Mouse (Mus musculus): ENCODE results near the gene F10. TPM values are rescaled to one million over a fixed set of nuclear protein-coding genes. Genes with fewer than 3 reads are reported as not detected.

F10 gene
- not detected for total RNA-seq (2021)

- no peak for DNase-seq (ENCODE audit: extremely low spot score in 1 of 2, low spot score in 1 of 2)
Observed at GRCm38 (mm10) chr8:13037015-13037414, at the start of gene F10. Gene F10 (plus strand): TSS chr8:13037308.

GRCm38 (mm10) chr8:12987571-12987970 is 49.5 kb upstream of the F10 start:
- DNase-seq (ENCODE audit: extremely low spot score in 1 of 2, low spot score in 1 of 2) = peak; percentile 40 to 59

DNA sequence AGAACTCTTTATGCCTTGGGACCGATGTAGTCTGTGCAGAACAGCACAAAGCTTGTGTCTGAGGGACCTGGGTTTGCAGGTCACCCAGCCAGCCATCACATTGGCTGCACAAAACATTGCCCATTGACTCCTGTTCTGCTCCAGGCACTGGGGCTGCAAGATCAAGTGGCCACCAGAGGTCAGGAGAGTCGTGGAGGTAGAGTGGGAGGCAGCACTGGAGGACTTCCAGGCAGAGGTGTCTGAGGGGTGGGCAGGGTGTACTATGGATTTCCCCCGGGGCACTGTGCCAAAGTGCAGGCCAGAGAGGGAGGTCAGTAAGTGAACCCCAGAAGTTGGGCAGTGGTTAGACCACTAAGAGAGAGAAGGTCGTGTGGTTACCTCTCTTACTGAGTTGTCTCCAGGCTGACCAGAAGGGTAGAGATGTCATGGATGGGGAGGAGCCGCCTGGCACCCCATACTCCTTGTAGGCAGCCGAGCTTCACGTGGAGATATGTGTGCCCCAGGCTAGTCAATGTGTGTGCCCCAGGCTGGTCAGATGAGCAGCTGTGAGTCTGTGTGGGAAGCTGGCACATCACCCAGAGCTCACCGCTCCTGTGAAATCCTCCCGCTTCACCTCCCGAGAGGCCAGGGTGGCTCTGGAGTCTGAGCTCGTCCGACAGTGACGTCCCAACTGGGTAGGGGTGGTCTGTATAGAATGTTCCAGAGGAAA is 48.2 kb upstream of the F10 start:
- DNase-seq (ENCODE audit: extremely low spot score in 1 of 2, low spot score in 1 of 2) = no peak

DNA sequence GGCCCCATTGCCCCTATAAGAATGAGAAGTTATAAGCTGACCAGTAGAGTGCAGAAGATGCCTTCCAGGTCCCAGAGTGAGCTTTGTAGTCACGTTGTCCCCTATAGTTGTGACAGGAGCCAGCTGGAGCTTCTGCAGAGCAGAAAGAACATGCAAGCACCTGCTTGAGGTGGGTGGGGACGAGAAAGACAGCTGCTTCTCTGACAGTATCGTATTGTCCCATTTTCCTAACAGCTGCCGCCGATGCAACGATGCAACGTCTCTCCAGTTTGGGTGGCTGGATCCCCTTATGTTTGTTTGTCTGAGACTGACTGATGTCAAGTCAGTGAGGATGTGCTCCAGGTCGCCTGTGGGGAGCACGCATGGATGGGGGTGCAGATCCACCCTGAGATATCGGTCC is 45.7 kb upstream of the F10 start:
- DNase-seq (ENCODE audit: extremely low spot score in 1 of 2, low spot score in 1 of 2) = no peak

GRCm38 (mm10) chr8:12994468-12994867 is 42.6 kb upstream of the F10 start:
- no peak for DNase-seq (ENCODE audit: extremely low spot score in 1 of 2, low spot score in 1 of 2)

DNA sequence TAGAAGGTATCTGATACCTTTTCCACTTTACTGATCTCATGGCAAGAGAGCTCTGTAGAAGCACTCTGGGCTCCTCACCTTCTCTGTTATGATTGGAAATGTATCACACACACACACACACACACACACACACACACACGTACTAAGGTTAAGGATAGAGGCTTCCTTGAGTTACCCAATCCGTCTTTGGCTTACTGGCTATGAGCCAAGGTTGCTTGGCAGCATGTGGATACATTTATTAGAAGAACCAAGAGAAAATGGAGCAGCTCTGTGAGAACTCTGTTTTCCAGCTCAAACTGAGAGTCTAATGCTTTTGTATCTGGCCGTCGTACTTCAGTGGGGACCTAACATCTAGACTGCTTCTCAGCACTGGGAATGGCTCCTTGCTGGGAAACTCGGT is 41.6 kb upstream of the F10 start:
- no peak for DNase-seq (ENCODE audit: extremely low spot score in 1 of 2, low spot score in 1 of 2)

GRCm38 (mm10) chr8:12996831-12997275 is 40.3 kb upstream of the F10 start:
- DNase-seq (ENCODE audit: extremely low spot score in 1 of 2, low spot score in 1 of 2) = no peak

DNA sequence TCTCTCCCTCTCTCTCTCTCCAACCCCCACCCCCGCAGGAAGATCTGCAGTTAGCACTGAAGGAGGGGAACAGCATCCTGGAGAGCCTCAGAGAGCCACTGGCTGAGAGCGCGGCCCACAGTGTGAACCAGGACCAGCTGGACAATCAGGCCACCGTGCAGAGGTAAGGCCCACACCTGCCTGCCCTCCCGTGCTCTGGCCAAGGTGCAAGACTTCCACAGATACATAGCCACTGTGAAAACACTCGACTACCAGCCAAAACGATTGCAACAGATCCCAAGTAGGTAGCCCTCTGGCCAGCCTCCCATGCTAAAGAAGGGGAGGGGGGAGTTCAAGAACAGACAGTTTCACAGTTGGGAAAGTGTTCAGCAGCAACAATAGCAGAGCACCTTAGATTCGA is 38.8 kb upstream of the F10 start:
- no peak for DNase-seq (ENCODE audit: extremely low spot score in 1 of 2, low spot score in 1 of 2)

DNA sequence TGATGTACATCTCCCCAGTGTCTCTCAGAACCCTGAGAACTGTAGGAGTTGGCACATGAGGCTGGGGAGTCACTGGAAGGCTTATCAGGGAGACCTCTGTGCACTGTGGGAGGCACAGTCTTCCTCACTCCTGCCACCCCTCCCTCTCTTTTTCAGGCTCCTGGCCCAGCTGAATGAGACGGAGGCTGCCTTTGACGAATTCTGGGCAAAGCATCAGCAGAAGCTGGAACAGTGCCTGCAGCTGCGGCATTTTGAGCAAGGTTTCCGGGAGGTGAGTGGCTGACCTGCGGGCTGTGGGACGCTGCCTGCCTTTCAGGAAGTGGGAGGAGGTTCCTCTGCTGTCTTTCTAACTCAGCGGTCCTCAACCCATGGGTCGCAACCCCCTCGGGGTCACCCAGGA is 37.3 kb upstream of the F10 start:
- no peak for DNase-seq (ENCODE audit: extremely low spot score in 1 of 2, low spot score in 1 of 2)

- DNase-seq (ENCODE audit: extremely low spot score in 1 of 2, low spot score in 1 of 2) = no peak
Observed at GRCm38 (mm10) chr8:13007458-13007857, 29.6 kb upstream of the F10 start.

DNA sequence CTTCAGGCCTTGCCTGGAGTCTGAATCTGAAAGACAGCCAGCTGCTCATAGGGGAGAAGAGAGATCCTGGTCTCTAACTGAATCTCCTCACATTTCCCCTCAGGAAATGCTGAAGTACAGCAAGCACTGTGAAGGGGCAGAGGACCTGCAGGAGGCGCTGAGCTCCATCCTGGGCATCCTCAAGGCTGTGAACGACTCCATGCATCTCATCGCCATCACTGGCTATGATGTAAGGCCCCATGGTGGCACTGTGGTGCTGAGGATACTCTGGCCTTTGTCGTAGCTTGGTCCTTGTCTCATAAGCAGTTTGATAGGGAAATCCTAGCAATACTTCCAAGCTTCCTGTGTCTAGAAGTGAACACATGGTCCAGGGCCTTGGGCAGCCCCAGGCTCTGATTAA is 26.8 kb upstream of the F10 start:
- DNase-seq (ENCODE audit: extremely low spot score in 1 of 2, low spot score in 1 of 2) = no peak

GRCm38 (mm10) chr8:13019560-13019959 is 17.5 kb upstream of the F10 start:
- DNase-seq (ENCODE audit: extremely low spot score in 1 of 2, low spot score in 1 of 2) = no peak

DNA sequence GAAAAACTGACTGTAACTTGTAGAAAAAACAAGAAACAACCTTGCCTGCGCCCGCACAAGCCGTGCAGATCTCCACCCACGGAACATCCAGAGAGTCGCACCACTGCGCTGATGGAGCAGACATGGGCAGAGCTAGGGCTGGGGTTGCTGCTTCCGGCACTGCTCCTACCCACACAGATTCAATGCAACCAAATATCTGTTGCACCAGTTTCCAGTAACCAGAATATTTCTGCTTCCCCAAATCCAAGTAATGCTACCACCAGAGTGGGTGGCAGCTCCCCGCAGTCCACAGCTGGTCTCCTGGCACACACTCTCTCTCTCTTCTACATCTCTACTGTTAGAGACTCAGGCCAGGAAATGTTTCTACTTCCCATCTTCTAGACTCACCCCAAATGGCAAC is 15.3 kb upstream of the F10 start:
- DNase-seq (ENCODE audit: extremely low spot score in 1 of 2, low spot score in 1 of 2) = no peak

DNA sequence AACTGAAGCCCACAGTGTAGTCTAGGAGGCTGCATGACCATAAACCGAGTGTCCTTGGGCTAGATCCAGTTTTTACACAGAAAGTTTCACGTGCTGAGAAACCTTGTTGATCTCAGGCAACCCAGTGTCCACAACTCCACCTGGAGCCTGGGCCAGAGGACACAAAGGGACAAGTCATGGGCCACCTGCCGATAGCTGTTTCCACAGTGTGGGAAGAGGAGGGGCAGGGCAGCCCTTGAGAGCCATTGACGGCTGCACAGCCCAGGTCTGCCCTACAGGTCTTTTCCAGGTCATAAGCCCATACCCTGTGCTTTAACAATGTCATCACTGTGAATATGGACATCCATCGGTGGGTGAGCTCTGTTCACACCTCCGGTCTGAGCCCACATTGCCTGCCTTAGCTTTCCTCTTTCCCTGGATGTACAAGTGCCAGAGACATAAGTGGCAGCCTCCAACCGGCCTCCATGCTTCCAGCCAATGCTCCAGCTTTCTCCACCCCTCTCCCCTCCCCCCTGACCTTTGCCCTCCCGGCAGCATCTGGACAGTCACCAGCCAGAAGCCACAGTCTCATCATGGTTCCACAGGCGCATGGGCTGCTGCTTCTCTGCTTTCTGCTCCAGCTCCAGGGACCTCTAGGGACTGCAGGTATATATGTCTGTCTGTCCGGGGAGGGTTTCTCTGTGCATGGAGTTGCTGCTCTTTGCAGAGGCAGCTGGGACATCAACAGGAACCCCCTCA is 11.5 kb upstream of the F10 start, which contains the start of gene F7:
TSS of gene F7 (plus strand) at position 548 of the 738 bp plus-strand sequence.
- no peak for DNase-seq (ENCODE audit: extremely low spot score in 1 of 2, low spot score in 1 of 2)

DNA sequence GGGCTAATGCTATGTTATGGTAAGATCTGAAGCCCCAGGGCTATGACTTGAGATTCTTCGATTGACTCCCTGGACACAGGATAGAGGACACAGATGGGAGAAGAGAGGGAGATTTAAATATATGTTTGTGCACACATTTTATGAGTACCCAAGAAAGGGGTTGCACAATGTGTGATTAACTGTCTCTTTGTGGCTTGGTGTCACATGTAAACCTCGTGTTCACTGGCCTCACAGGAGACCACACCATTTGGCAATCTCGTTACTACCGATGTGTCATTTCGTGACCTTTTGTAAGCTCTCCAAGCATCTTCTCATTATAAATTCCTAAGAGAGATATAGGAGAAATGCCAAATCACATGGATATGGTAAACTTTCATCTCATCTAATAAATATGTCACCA is 9.5 kb upstream of the F10 start:
- DNase-seq (ENCODE audit: extremely low spot score in 1 of 2, low spot score in 1 of 2) = no peak

- no peak for DNase-seq (ENCODE audit: extremely low spot score in 1 of 2, low spot score in 1 of 2)
Observed at GRCm38 (mm10) chr8:13028482-13028881, 8.6 kb upstream of the F10 start.

DNA sequence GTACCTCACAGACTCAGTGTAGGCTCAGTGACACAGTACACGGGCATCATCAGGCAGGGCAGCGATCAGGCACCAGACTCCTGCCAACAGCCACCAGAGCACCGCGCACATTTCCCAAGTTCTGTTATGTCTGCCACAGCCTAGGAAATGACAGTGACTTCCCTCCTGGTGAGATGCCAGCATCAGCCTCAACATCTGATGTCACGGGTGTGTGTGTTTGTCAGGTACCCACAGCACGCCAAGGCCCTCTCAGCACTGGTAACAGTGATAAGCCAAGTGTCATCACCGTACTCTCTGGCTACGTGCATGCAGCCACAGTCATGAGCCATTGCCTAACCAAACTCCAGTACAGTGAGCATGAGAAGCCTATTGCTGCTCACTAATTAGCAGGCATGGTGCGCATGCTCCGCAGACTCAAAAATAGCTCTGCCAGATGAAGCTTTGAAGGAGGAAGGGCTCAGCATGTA is 729 bp upstream of the F10 start:
- DNase-seq (ENCODE audit: extremely low spot score in 1 of 2, low spot score in 1 of 2) = peak; percentile 24 to 38

- no peak for DNase-seq (ENCODE audit: extremely low spot score in 1 of 2, low spot score in 1 of 2)
Observed at GRCm38 (mm10) chr8:13037569-13037968, 461 bp downstream of the F10 start.

- DNase-seq (ENCODE audit: extremely low spot score in 1 of 2, low spot score in 1 of 2) = no peak
Observed at GRCm38 (mm10) chr8:13039054-13039453, 1.9 kb downstream of the F10 start.

DNA sequence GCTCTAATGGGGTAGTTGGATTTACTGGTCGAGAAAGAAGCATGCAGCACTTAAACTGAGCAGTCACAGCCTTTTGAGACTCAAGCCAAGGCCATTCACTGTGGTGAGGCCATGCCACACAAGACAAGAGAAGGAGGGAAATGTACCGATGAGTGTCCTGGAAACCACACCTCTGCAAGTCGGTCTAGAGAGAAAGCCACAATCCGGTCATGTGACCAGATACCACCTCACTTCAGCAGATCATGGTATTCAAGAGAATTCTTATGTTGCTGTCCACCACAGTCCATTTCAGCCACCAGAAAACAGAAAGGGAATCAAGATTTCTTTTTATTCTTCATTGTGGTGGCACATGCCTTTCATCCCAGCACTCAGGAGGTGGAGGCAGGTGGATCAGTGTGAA is 4.4 kb downstream of the F10 start:
- DNase-seq (ENCODE audit: extremely low spot score in 1 of 2, low spot score in 1 of 2) = no peak

- DNase-seq (ENCODE audit: extremely low spot score in 1 of 2, low spot score in 1 of 2) = no peak
Observed at GRCm38 (mm10) chr8:13047652-13048051, 10.5 kb downstream of the F10 start.

- DNase-seq (ENCODE audit: extremely low spot score in 1 of 2, low spot score in 1 of 2) = no peak
Observed at GRCm38 (mm10) chr8:13050550-13050949, 13.4 kb downstream of the F10 start.

Measured in layer of hippocampus, postnatal 25 days (tissue).